Mouse (Mus musculus): ENCODE measurements at regions not wholly inside any gene's neighbourhood (a gene's known extent, or its start where the extent isn't known, plus 50 kb on each side); places are given as distances from the start of the nearest gene placed in this dataset.
"Not testable (repeated sequence)": the region's sequence is repeated elsewhere in the genome, so short reads cannot be mapped to it uniquely, and the experiment has no call there.

GRCm38 (mm10) chr14:53792432-53792831, 461.5 kb downstream of the Dad1 start:
- not testable (repeated sequence) for DNase-seq

- DNase-seq, result not testable (repeated sequence)
Measured at GRCm38 (mm10) chr14:53785547-53785946, 468.4 kb downstream of the Dad1 start.

DNA sequence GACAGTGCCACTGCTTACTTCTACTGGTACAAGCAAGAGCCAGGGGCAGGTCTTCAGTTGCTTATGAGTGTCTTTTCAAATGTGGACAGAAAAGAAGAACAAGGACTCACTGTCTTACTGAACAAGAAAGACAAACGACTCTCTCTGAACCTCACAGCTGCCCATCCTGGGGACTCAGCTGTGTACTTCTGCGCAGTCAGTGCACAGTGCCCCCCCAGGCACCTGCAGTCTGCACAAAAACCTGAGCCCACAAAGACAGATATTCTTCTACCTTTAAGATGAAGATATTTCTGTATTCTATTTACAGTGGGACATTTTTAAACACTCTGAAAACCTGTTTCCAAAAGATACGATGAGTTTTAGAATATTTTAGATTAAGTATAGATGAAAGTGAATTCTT, 476.5 kb downstream of the Dad1 start:
- DNase-seq, result no peak

GRCm38 (mm10) chr14:53776717-53777116, 477.2 kb downstream of the Dad1 start:
- peak in 1 of 2 experiments; percentile 32 for DNase-seq

GRCm38 (mm10) chr14:53766501-53766900, 487.4 kb downstream of the Dad1 start:
- DNase-seq, result not testable (repeated sequence)

GRCm38 (mm10) chr14:53765918-53766317, 488.0 kb downstream of the Dad1 start:
- DNase-seq, result not testable (repeated sequence)

- not testable (repeated sequence) for DNase-seq
Measured at GRCm38 (mm10) chr14:53760578-53760977, 493.3 kb downstream of the Dad1 start.

DNA sequence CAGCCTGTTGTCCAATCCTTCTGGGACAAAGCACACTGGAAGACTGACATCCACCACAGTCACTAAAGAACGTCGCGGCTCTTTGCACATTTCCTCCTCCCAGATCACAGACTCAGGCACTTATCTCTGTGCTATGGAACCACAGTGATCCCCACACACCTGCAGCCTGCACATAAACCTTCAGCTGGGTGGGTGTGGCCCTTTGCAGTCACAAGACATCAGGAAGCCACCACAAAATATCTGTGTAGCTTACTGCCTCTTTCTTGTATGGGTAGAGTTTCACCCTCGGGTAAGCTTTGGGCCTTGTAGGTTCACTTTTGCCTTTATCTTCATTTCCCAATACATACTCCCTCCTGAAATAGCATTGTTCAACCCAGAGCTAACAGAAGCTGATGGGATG, 496.1 kb downstream of the Dad1 start:
- not testable (repeated sequence) for DNase-seq

DNA sequence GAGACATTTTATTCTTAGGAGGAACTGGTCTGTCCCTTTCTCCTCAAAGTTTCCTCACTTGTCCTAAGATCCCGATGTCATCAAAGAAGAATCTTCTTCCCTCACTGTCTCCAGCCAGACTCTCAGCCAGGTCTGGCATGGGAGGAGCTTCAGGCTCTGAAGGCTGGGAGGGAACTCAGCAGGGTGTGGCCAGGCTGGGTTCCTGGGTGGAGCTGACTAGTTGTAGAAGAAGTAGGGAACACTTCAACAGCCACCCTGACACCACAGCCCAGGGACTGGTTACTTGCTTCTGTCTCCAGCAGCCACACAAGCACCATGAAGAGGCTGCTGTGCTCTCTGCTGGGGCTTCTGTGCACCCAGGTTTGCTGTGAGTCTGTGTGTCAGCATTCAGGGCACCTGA, 496.8 kb downstream of the Dad1 start:
- not testable (repeated sequence) for DNase-seq

- no peak for DNase-seq
Measured at GRCm38 (mm10) chr14:53750703-53751441, 503.0 kb downstream of the Dad1 start.

DNA sequence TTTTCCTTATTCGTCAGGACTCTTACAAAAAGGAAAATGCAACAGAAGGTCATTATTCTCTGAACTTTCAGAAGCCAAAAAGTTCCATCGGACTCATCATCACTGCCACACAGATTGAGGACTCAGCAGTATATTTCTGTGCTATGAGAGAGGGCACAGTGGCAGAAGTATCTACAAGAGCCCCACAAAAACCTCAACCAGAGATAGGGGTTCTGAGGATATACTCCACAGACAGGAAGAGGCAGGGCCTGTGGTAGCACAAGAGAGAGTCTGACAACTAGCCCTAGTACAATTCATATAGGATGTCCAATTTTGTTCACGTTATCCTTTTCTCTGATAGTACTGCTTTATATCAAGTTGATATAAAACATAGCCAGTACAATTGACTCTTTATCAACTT, 510.4 kb downstream of the Dad1 start:
- not testable (repeated sequence) for DNase-seq

- not testable (repeated sequence) for DNase-seq
Measured at GRCm38 (mm10) chr14:53742864-53743263, 511.0 kb downstream of the Dad1 start.

GRCm38 (mm10) chr14:53741246-53741645, 512.7 kb downstream of the Dad1 start:
- DNase-seq, result peak in 1 of 2 experiments; percentile 43

- not testable (repeated sequence) for DNase-seq
Measured at GRCm38 (mm10) chr14:53737962-53738361, 515.9 kb downstream of the Dad1 start.

GRCm38 (mm10) chr14:53736274-53736673, 517.6 kb downstream of the Dad1 start:
- not testable (repeated sequence) for DNase-seq

- not testable (repeated sequence) for DNase-seq
Measured at GRCm38 (mm10) chr14:53731600-53731999, 522.3 kb downstream of the Dad1 start.

- not testable (repeated sequence) for DNase-seq
Measured at GRCm38 (mm10) chr14:53729877-53730276, 524.0 kb downstream of the Dad1 start.

- not testable (repeated sequence) for DNase-seq
Measured at GRCm38 (mm10) chr14:53729149-53729548, 524.8 kb downstream of the Dad1 start.

DNA sequence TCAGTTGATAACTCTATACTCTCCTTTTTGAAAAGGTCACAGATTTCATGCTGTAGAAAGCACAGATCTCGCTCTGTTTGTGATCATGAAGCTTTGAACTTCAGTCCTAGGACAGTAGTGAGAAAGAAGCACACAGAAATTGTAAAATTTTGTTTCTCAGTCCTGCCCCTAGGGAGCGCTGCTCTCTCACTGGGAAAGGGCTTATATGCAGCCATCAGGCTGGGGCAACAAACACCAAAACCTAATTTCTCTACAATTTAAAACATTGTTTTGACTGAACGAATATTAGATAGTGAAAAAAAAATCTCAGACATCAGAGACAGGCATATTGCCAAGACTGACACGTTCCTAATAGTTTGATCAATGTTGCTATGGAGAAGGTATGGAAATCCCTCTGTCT, 527.0 kb downstream of the Dad1 start:
- not testable (repeated sequence) for DNase-seq

DNA sequence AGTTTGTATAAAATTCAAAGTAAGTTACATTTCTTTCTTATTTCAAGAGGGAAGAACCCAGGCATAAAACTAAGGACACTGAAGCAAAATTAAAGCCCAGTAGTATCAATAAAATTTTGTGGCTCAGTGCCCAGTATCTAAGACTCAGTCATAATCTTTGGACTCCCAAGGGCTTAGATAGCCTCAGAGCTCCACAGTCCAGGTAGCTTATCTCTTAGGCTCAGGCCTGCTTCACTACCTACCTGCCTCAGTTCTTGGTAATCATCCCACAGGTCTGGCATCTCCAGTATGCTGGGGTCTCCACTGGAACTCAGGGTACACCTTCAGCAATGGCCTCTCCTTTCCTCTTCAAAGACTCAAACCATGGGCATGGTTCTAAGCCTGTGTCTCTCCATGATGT, 530.3 kb downstream of the Dad1 start:
- DNase-seq, result not testable (repeated sequence)

- not testable (repeated sequence) for DNase-seq
Measured at GRCm38 (mm10) chr14:53721901-53722300, 532.0 kb downstream of the Dad1 start.

- not testable (repeated sequence) for DNase-seq
Measured at GRCm38 (mm10) chr14:53709627-53710026, 544.3 kb downstream of the Dad1 start.

GRCm38 (mm10) chr14:53704351-53704750, 549.6 kb downstream of the Dad1 start:
- DNase-seq, result not testable (repeated sequence)

GRCm38 (mm10) chr14:53703593-53703992, 550.3 kb downstream of the Dad1 start:
- DNase-seq, result not testable (repeated sequence)

DNA sequence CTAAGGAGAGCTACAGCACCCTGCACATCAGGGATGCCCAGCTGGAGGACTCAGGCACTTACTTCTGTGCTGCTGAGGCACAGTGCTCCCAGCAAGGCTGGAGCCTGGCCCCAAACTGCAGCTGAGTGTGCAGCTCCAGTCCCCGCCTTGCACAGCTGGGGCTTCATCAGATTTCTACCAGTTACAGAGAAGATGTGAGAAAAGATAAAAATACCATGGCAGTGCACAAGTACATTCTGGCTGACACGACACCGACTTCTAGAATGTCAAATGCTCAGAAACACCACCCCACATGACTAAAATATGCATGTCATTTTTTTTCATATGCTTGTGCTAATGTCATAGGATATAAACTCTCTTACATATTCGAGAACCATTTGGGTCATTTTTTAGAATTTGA, 569.8 kb downstream of the Dad1 start:
- not testable (repeated sequence) for DNase-seq
